Mouse (Mus musculus) CH12.LX (cell line): ENCODE measurements around the gene Src. TPM values are rescaled to one million over a fixed set of nuclear protein-coding genes. Genes with fewer than 3 reads are reported as not detected.

Source experiments
- DNase-seq: peaks from one replicate; pipeline ENCODE4 v3.0.0-alpha.2; 2013; ENCODE audit errors: extremely low read depth
- H3K27ac ChIP-seq: 2 replicates; pipeline ENCODE4 v1.5.1; 2012; ENCODE audit warnings: low read depth, mild to moderate bottlenecking, control low read depth, moderate library complexity; ENCODE audit not compliant: insufficient read depth
- H3K27me3 ChIP-seq: replicated peaks from 2 replicates; pipeline ENCODE3; 2012; ENCODE audit warnings: inconsistent platforms
- H3K36me3 ChIP-seq, 2 experiments: replicated peaks in 1 of 2; 2 replicates each; pipeline versions ENCODE3 to v1.6.1; 2012; ENCODE audit warnings: inconsistent platforms in 1 of 2, low read length in 1 of 2, mild to moderate bottlenecking in 1 of 2, mixed read lengths in 1 of 2, moderate library complexity in 1 of 2; ENCODE audit not compliant: control insufficient read depth in 1 of 2, insufficient read depth in 1 of 2
- H3K4me1 ChIP-seq, 2 experiments: 2 replicates each; pipeline ENCODE4 v1.6.1; 2012; ENCODE audit warnings: inconsistent platforms in 1 of 2, moderate library complexity in 1 of 2; ENCODE audit not compliant: insufficient read depth in 2 of 2, control insufficient read depth in 1 of 2
- H3K4me2 ChIP-seq: 2 replicates; pipeline ENCODE4 v1.6.1; 2012; ENCODE audit warnings: low read depth, mild to moderate bottlenecking, control low read depth; ENCODE audit not compliant: poor library complexity, insufficient read depth, severe bottlenecking
- H3K4me3 ChIP-seq, 3 experiments: fragments of 150-350 bp in 1 of 3; sonication (generic) in 1 of 3; replicated peaks in 1 of 3; 2 replicates each; pipeline versions ENCODE3 to v1.5.1; 2011 to 2012; ENCODE audit warnings: low read depth in 2 of 3, low read length in 2 of 3, mild to moderate bottlenecking in 2 of 3, moderate library complexity in 2 of 3, control low read depth in 1 of 3, improper control_type of control experiment in 1 of 3, inconsistent platforms in 1 of 3, mixed read lengths in 1 of 3; ENCODE audit not compliant: poor library complexity in 1 of 3
- H3K79me2 ChIP-seq: replicated peaks from 2 replicates; pipeline ENCODE4 v1.6.1; 2012; ENCODE audit warnings: mild to moderate bottlenecking, moderate library complexity; ENCODE audit not compliant: control insufficient read depth, poor library complexity, insufficient read depth, severe bottlenecking; ENCODE audit errors: extremely low read depth
- H3K9ac ChIP-seq: 2 replicates; pipeline ENCODE4 v1.6.1; 2012; ENCODE audit warnings: low read depth, mild to moderate bottlenecking, control low read depth, moderate library complexity; ENCODE audit not compliant: insufficient read depth
- H3K9me3 ChIP-seq: replicated peaks from 2 replicates; pipeline ENCODE3; 2012; ENCODE audit warnings: low read length, inconsistent platforms, mixed read lengths
- CHD1 ChIP-seq: IDR thresholded peaks from 2 replicates; pipeline ENCODE4 v1.6.1; 2012; ENCODE audit warnings: low read depth, low read length, improper control_type of control experiment, inconsistent platforms
- CTCF ChIP-seq, 2 experiments: IDR thresholded peaks in 1 of 2; conservative IDR thresholded peaks in 1 of 2; 2 replicates each; pipeline ENCODE4 v1.5.1; 2011 to 2012; ENCODE audit warnings: low read depth in 2 of 2, low read length in 2 of 2, improper control_type of control experiment in 1 of 2, inconsistent platforms in 1 of 2, mild to moderate bottlenecking in 1 of 2, moderate library complexity in 1 of 2
- E2F4 ChIP-seq: IDR thresholded peaks from 2 replicates; pipeline ENCODE4 v1.6.1; 2011; ENCODE audit warnings: low read depth, low read length, improper control_type of control experiment; ENCODE audit not compliant: insufficient replicate concordance
- ETS1 ChIP-seq: conservative IDR thresholded peaks from 2 replicates; pipeline ENCODE4 v1.6.1; 2012; ENCODE audit warnings: low read depth, mild to moderate bottlenecking, inconsistent platforms, low read length, improper control_type of control experiment, moderate library complexity
- HCFC1 ChIP-seq: IDR thresholded peaks from 2 replicates; pipeline ENCODE4 v1.6.1; 2012; ENCODE audit warnings: low read depth, mild to moderate bottlenecking, inconsistent platforms, low read length, improper control_type of control experiment
- IRF4 ChIP-seq: IDR thresholded peaks from 2 replicates; pipeline ENCODE4 v1.6.1; 2014; ENCODE audit warnings: low read depth, mild to moderate bottlenecking, inconsistent platforms, low read length, improper control_type of control experiment
- KAT2A ChIP-seq: IDR thresholded peaks from 2 replicates; pipeline ENCODE4 v1.6.1; 2012; ENCODE audit warnings: low read length, improper control_type of control experiment, inconsistent platforms; ENCODE audit not compliant: insufficient replicate concordance
- MAZ ChIP-seq: IDR thresholded peaks from 2 replicates; pipeline ENCODE4 v1.6.1; 2012; ENCODE audit warnings: low read depth, mild to moderate bottlenecking, inconsistent platforms, low read length, improper control_type of control experiment, moderate library complexity
- MXI1 ChIP-seq: IDR thresholded peaks from 2 replicates; pipeline ENCODE4 v1.6.1; 2011; ENCODE audit warnings: mild to moderate bottlenecking, low read depth, low read length, improper control_type of control experiment
- NELFE ChIP-seq: IDR thresholded peaks from 2 replicates; pipeline ENCODE4 v1.6.1; 2011; ENCODE audit warnings: low read depth, low read length, improper control_type of control experiment
- NRF1 ChIP-seq: IDR thresholded peaks from 2 replicates; pipeline ENCODE4 v1.6.1; 2014; ENCODE audit warnings: low read depth, mild to moderate bottlenecking, inconsistent platforms, low read length, improper control_type of control experiment, moderate library complexity
- PAX5 ChIP-seq: IDR thresholded peaks from 2 replicates; pipeline ENCODE4 v1.6.1; 2012; ENCODE audit warnings: low read length, inconsistent platforms, mixed read lengths
- RAD21 ChIP-seq: IDR thresholded peaks from 2 replicates; pipeline ENCODE4 v1.6.1; 2011; ENCODE audit warnings: low read depth, mild to moderate bottlenecking, low read length, improper control_type of control experiment, moderate library complexity
- SMC3 ChIP-seq: IDR thresholded peaks from 2 replicates; pipeline ENCODE4 v1.6.1; 2011; ENCODE audit warnings: low read depth, low read length, improper control_type of control experiment
- TBP ChIP-seq: conservative IDR thresholded peaks from 2 replicates; pipeline ENCODE4 v1.6.1; 2011; ENCODE audit warnings: low read depth, low read length, improper control_type of control experiment
- USF2 ChIP-seq: conservative IDR thresholded peaks from 2 replicates; pipeline ENCODE4 v1.6.1; 2011; ENCODE audit warnings: low read depth, low read length, improper control_type of control experiment
- ZNF384 ChIP-seq: IDR thresholded peaks from 2 replicates; pipeline ENCODE4 v1.6.1; 2012; ENCODE audit warnings: low read depth, low read length, improper control_type of control experiment, inconsistent platforms
- dilution Hi-C: fragments of 300-500 bp; cut with MboI; formaldehyde crosslinking; loops from 2 replicates; pipeline ENCODE4 v1.14.3; 2020; ENCODE audit warnings: low sequenced_read_pairs; ENCODE audit not compliant: extremely low pct_unique_long_range_greater_than_20kb, extremely low pct_ligation_motif_present
- in situ Hi-C: fragments of 300-500 bp; cut with MboI; formaldehyde crosslinking; loops from 3 replicates; pipeline ENCODE4 v1.14.3; 2019; ENCODE audit warnings: low sequenced_read_pairs, low pct_ligation_motif_present, low pct_unique_long_range_greater_than_20kb, mixed read lengths
- polyA plus RNA-seq: library from polyadenylated mRNA; unstranded; fragments of >175 nt; gene quantifications from 2 replicates; pipeline ENCODE4 v1.2.1, GENCODE M21; 2012; ENCODE audit warnings: low read depth; ENCODE audit not compliant: insufficient read length
- total RNA-seq, 2 experiments: library from RNA; depleted of rRNA; stranded (reverse); fragments of 300-350 nt in 1 of 2; fragments of >200 nt in 1 of 2; gene quantifications; 2 replicates each; pipeline ENCODE4 v1.2.3; 2012 to 2014

The Src gene
- total and polyA plus RNA-seq, 3 experiments = 0.20 to 0.37 (median 0.25) TPM

GRCm38 (mm10) chr2:157466836-157467235, 48.6 kb downstream of the Src start:
- no peak overlapping the region for H3K4me2 ChIP-seq
- H3K4me1 ChIP-seq = peaks cover 2 to 8% of the 10 kb centered on the region in 2 experiments
- H3K27me3 ChIP-seq = peaks cover 84% of the 10 kb centered on the region
- TF ChIP-seq RAD21 (no peak), HCFC1 (no peak), CHD1 (no peak), PAX5 (no peak), ZNF384 (no peak), SMC3 (no peak), TBP (no peak), MAZ (no peak), NELFE (no peak), E2F4 (no peak), ETS1 (no peak), IRF4 (no peak), USF2 (no peak), MXI1 (no peak)
- H3K9ac ChIP-seq = no peak overlapping the region
- dilution Hi-C loops (no loop called here), in situ Hi-C loops (loop anchor here (10.0 kb wide), 1 partner anchor 108 kb away; the partner anchor contains the start of gene Blcap)
- H3K9me3 ChIP-seq = no peaks in the 10 kb centered on the region
- H3K4me3 ChIP-seq = no peak overlapping the region
- no peak overlapping the region for H3K27ac ChIP-seq
- no peak for DNase-seq
- no peaks in the 10 kb centered on the region for H3K79me2 ChIP-seq
- no peaks in the 10 kb centered on the region for H3K36me3 ChIP-seq

GRCm38 (mm10) chr2:157468130-157468796, 50.0 kb downstream of the Src start:
- dilution Hi-C loops (no loop called here), in situ Hi-C loops (loop anchor here (10.0 kb wide), 1 partner anchor 107 kb away; the partner anchor contains the start of gene Blcap)
- Histone ChIP-seq H3K4me2 (no peak overlapping the region), H3K4me1 (peaks cover under 1 to 2% of the 10 kb centered on the region in 2 experiments), H3K27me3 (peaks cover 84% of the 10 kb centered on the region), H3K9me3 (no peaks in the 10 kb centered on the region), H3K36me3 (no peaks in the 10 kb centered on the region), H3K9ac (no peak overlapping the region), H3K4me3 (no peak overlapping the region), H3K79me2 (no peaks in the 10 kb centered on the region), H3K27ac (no peak overlapping the region)
- TF ChIP-seq KAT2A = no peak
- TF ChIP-seq RAD21 = peak; percentile 62
- no peak for TF ChIP-seq NRF1
- TF ChIP-seq CTCF (conservative IDR thresholded peaks at IDR 0.05 in 1 of 2, IDR thresholded peaks at IDR 0.05 in 1 of 2; ENCODE audit: low read depth in 2 of 2, low read length in 2 of 2) = peak; percentile 51 to 72
- TF ChIP-seq SMC3 = peak; percentile 49
- DNase-seq = peak; percentile 24
